Mouse (Mus musculus) spleen, embryonic (tissue): ENCODE measurements at regions not wholly inside any gene's neighbourhood (a gene's known extent, or its start where the extent isn't known, plus 50 kb on each side); places are given as distances from the start of the nearest gene placed in this dataset.

Experiments
- CTCF ChIA-PET: fragments of 350-600 bp; sonication (Branson Sonifier 250); formaldehyde crosslinking; loops from one replicate; lab custom pipeline; 2022; lab: Charles Lee

DNA sequence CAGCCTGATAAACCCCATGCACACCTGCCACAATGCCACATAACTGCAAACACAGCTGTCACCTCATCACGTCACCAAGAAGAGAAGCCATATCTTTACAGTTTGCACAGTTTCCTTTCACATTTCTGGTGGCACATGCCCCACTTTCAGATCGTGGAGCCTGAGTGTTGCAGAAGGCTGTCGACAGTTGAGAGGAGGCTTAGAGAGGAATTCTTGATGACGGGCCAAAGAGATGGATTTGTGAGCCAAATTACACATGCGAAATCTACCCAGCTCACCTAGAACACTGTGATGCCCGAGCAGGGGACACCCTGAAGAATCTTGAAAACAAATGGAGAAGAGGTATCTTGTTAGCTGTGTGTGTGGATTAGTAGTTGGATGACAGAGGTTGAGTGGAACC is 77.4 kb downstream of the Cmpk2 start:
- CTCF ChIA-PET, result no interaction called here

DNA sequence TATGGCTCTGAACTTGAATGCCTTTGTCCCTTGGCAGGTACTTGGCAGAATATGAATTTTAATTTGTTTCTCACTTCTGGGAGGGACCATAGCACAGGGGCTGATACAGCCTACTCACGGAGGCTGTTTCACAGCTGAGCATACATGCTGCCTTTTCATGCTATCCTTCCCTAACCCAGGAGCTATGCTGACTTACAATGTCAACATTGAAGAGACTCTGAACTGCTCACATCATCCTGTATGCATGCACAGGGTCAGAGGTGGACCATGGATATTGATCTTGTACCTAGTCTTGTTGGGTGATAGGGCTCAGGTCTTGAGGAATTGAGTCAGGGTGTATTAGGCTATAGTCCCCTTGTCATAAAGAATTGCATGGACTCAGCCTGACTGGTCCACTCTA is 74.5 kb downstream of the Cmpk2 start:
- CTCF ChIA-PET, result no interaction called here

DNA sequence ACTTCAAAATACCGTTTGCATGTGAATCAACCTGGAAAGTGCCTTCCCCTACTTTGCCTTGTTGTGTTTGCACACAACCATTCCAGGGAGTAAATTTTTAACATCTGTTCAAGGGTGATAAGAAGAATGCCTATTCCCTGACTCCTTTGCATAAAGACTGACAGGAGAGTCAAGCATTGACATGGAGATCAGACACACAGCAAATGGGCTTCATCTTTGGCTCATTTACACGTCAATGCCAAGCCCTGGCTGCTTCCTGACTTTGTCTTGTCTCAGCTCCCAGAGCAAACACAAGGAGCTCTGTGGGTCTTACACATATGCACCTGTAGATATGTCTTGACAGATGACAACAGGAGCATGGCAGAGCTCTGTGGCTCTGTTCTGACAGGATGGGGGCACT is 73.4 kb downstream of the Cmpk2 start:
- CTCF ChIA-PET, result no interaction called here

DNA sequence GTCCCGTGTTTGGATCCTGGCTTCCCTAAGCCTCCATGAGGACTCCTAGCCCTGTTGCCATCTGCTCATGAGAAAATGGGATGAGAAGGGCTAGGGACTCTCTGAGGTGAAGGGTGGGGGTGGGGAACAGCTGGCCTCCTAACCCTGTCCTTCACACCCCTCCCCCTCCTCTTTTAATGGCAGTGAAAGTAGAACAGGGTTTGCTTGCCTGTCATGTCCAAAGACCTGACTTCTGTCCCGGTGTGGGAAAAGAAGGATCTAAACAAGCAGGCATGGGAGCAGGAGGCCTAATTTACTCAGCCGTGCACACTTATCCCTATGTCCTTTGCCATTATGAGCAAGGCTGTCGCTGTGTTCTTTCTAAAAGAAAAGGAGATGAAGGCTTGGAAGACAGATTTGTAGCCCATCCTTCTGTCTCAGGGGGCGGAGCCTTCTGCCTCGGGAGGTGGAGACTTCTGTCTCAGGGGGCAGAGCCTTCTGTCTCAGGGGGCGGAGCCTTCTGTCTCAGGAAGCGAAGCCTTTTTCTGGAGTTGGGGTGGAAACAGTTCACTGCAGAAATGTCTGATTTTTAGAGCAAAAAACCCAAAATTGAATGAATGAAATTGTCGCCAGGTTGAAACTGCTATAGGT is 66.4 kb downstream of the Cmpk2 start:
- CTCF ChIA-PET, result no interaction called here

DNA sequence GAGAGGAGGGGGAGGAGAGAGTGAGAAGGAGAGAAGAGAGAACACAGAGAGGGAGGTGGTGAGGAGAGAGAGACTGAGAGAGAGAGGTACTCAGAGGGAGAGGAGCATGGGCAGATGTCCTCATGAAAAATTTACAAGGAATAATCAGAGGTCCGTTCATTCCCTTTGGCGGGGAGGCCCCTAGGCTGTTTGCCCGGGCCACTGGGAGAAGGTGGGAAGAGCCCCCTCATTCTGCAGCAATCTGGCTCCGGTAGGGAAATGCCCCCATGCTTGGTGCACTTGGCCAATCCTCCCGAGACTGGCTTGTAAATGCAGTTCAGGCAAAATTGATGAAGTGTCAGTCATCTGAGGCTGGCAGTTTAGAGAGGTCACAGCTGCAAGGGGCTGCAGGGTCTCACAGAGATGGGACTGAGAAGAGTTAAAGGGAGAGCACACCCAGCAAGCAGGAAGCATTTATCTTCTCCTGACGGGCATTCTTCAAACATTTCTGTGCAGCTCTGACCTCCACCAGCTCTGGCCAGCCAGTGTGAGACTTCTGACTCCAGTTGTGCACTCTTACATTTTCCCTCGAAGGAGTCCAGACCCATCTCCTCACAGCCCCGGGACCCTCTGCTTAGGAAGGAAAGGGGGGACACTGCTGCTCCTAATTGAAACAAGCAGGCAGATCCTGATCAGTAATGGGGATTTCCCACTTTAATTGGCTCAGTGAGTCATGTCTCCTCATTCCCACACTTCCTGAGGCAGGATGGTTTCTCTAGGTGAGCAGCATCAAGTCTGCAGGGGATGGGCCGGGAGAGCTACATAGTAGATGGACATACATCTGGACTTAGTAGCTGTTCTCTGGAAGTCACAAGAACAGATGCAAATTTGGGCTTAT is 65.5 kb downstream of the Cmpk2 start:
- CTCF ChIA-PET, result no interaction called here

DNA sequence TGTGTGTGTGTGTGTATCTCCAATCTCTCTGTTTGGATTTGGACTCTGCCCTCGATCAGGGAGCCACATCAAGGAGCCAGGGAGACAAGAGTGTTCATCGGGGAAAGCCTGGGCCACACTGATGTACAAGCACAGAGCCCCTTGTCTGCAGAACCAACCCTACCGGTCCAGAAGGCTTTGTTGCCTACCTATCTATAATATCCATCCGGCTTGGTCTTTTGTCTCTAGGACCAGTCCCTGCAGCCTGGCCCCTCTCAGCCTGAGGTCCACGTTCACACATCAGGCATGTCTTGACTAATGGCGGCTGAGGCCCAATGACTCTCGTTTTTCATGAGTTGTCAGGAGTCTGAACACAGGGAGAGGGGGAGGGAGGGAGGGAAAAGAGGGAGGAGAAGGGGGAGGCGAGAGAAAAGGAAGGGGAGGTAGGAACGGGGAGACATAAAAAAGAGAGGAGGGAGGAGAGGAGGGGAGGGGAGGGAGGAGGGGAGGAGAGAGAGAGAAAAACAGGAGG is 64.7 kb downstream of the Cmpk2 start:
- CTCF ChIA-PET, result no interaction called here

DNA sequence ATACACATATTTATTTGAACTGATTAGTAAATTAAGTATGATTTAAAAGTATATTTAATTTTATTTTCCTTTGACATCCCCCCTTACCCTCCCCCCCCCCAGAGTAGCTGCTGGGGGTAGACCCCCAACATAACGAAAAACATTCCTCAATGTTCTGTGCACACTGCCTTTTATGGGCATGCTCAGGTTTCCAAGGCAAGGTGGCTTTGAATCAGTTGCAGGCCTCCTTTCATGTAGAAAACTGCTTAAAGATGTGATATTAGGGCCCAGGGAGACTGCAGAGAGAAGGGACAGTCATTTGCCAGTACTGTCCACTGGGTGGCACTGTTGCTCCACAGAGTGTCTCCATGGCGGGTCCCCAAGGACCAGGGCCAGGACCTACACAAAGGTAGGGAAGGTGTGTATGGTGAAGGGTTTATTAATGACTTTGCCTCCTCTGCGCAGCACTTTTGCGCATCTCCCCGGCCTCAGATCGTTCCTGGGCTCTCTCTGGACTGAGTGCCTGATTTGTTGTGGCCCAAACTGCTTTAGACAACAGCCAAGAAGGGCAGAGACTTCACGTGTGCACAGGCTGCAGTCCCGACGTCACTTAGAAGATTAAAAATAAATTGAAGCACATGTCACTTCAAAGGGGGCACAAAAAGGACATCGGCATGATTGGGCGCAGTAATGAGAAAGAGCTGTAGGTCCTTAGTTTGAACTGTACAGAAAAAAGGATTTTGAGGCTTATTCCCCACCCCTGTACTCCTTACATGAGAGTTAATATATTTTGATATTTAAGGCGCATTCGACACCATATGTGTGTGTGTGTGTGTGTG is 64.0 kb downstream of the Cmpk2 start:
- CTCF ChIA-PET, result no interaction called here

DNA sequence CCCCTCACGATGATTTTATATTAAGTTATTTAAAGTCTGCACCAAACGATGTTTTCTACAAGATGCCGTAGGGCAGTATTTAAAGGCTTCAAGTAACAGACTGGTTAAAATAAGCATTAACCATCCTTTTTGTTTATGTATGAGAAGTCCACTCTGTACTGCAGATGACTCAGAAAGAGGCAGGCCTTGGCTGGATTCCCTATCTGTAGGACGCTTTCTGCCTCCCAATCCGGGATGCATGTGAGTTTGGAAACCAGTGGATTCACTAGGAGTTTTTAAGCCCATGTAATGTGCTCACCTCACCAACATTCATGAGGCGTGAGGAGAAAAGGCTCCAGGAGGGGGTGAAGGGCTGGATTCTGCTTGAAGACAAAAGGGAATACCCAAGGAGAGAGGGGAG is 63.1 kb downstream of the Cmpk2 start:
- CTCF ChIA-PET, result no interaction called here
